Mouse (Mus musculus) olfactory bulb, adult 2 months (tissue): ENCODE results near the gene Rnf4. TPM values are rescaled to one million over a fixed set of nuclear protein-coding genes. Genes with fewer than 3 reads are reported as not detected.

Source experiments
- H3K27ac ChIP-seq: fragments of 200-500 bp; 2 replicates; pipeline ENCODE4 v1.5.1; 2012; ENCODE audit warnings: low read depth, low read length; ENCODE audit not compliant: insufficient read depth
- H3K4me1 ChIP-seq: fragments of 200-500 bp; 2 replicates; pipeline ENCODE4 v1.6.1; 2012; ENCODE audit warnings: low read length; ENCODE audit not compliant: control insufficient read depth, insufficient read depth
- H3K4me3 ChIP-seq: fragments of 200-500 bp; 2 replicates; pipeline ENCODE4 v1.5.1; 2012; ENCODE audit warnings: mild to moderate bottlenecking, low read depth, low read length, moderate library complexity; ENCODE audit not compliant: insufficient read depth
- CTCF ChIP-seq: fragments of 200-500 bp; IDR thresholded peaks from 2 replicates; pipeline ENCODE4 v1.5.1; 2012; ENCODE audit warnings: low read depth, mild to moderate bottlenecking, low read length, moderate library complexity; ENCODE audit not compliant: insufficient read depth
- POLR2A ChIP-seq: fragments of 200-500 bp; IDR thresholded peaks from 2 replicates; pipeline ENCODE4 v1.6.1; 2012; ENCODE audit warnings: mild to moderate bottlenecking, low read depth, low read length, moderate library complexity; ENCODE audit not compliant: insufficient read depth
- WGBS: fragments of 180-500 bp; shearing (Covaris S2); methylation state at CpG from one replicate; pipeline ENCODE4 v1.1.7; 2018; 5-methylcytosine and 5-hydroxymethylcytosine counted together
- polyA plus RNA-seq: library from polyadenylated mRNA; stranded (reverse); fragments of >200 nt; gene quantifications from 2 replicates; pipeline ENCODE4 v1.2.4, GENCODE M21; 2012; ENCODE audit warnings: low replicate concordance; ENCODE audit not compliant: missing spikeins, insufficient read depth, insufficient read length

Gene Rnf4
- polyA plus RNA-seq, 1 experiment = not detected

DNA sequence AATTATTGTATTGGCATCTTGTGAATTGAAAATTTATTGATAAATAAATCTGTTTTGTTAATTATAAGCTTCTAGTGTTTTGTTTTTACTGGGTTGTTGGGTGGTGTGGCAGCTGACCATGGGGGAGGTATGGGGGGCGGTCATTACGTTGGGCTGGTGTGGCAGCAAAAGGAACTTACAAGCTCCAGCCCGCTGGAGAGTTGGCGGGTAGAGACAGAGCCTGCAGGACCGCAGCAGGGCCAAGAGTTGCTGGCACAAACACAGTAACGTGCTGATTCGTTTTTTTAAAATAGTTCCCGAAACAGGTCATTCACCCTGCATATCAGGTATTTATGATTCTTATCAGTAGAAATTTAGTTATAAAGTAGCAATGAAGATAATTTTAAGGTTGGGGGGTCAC lies 57.2 kb downstream of the Rnf4 start:
- Histone ChIP-seq H3K4me3 (no peak overlapping the region), H3K4me1 (no peaks in the 10 kb centered on the region), H3K27ac (no peak overlapping the region)
- no peak for TF ChIP-seq CTCF
- no peak for TF ChIP-seq POLR2A
- WGBS = 80% methylated on average over 8 of the region's 8 CpGs

GRCm38 (mm10) chr5:34395347-34395746 lies 59.3 kb downstream of the Rnf4 start:
- WGBS = 90% methylated on average over 1 of the region's 1 CpGs
- no peaks in the 10 kb centered on the region for H3K4me1 ChIP-seq
- TF ChIP-seq POLR2A = no peak
- TF ChIP-seq CTCF = no peak
- H3K4me3 ChIP-seq = no peak overlapping the region
- H3K27ac ChIP-seq = no peak overlapping the region

- TF ChIP-seq CTCF = no peak
Measured at GRCm38 (mm10) chr5:34395850-34396540, 59.9 kb downstream of the Rnf4 start.

DNA sequence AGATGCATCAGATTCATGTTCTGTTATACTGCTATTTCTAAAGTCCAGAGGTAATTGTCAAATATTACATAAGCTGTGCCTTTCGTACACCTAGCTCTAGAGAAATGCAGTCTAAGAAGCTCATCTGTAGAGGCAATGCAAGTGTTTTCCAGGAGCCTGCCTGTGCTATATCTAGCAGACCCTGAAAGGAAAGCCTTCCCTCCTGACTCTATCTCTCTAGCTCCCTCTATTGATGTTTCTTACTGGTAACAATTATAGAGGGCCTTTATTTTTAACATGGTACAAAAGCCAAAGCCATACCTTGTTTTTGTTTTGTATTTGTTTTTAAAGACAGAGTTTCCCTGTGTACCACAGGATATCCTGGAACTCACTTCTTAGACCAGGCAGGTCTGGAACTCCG lies 61.8 kb downstream of the Rnf4 start:
- H3K27ac ChIP-seq = no peak overlapping the region
- no peak for TF ChIP-seq POLR2A
- TF ChIP-seq CTCF = no peak
- WGBS = 79% methylated on average over 2 of the region's 2 CpGs
- H3K4me3 ChIP-seq = no peak overlapping the region
- H3K4me1 ChIP-seq = no peaks in the 10 kb centered on the region

More at GRCm38 (mm10) chr5:34395850-34396540, 59.9 kb downstream of the Rnf4 start:
- Histone ChIP-seq H3K27ac (no peak overlapping the region), H3K4me1 (no peaks in the 10 kb centered on the region), H3K4me3 (no peak overlapping the region)
- WGBS = 42% methylated on average over 2 of the region's 2 CpGs

DNA sequence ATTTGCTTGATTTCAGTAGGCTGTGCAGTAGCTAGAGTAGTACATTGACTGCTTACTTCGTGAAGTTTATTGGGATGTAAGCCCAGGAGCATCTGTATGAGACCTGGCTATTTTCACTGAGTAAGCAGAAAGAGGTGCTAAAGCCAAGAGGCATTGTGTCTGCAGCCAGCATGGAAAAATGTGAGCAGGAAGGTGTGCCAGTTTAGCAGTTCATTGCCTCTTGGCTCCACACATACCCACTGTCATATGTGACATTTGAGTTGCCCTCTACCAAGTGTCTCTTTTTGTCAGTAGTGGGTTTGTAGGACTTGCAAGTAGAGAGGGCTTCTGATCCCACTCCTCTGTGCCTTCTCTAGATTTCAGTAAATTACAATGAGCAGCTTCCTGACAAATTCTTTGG lies 62.2 kb downstream of the Rnf4 start:
- Histone ChIP-seq H3K4me1 (no peaks in the 10 kb centered on the region), H3K27ac (no peak overlapping the region), H3K4me3 (no peak overlapping the region)
- TF ChIP-seq CTCF = no peak
- TF ChIP-seq POLR2A = no peak
- 55% methylated on average over 1 of the region's 1 CpGs for WGBS

Other genes starting within 250 kb of the Rnf4 start
- gene Poln, start 166.8 kb upstream of the Rnf4 start, polyA plus RNA-seq = not detected in 2 replicates
- gene Haus3, start 166.8 kb upstream of the Rnf4 start, polyA plus RNA-seq = not detected in 2 replicates
- 230 TPM in 1 of 2 replicates, not detected in the other for gene Mxd4, start 148.6 kb upstream of the Rnf4 start, polyA plus RNA-seq
- gene Zfyve28, start 47.8 kb upstream of the Rnf4 start, polyA plus RNA-seq = not detected in 2 replicates
- gene Cfap99, start 47.7 kb upstream of the Rnf4 start, polyA plus RNA-seq = not detected in 2 replicates
- gene Fam193a, start 33.6 kb downstream of the Rnf4 start, polyA plus RNA-seq = not detected in 2 replicates
- not detected in 2 replicates for gene Tnip2, start 177.7 kb downstream of the Rnf4 start, polyA plus RNA-seq
- not detected in 2 replicates for gene Sh3bp2, start 189.5 kb downstream of the Rnf4 start, polyA plus RNA-seq
- gene Add1, start 237.4 kb downstream of the Rnf4 start, polyA plus RNA-seq = 584 and 674 TPM in 2 replicates